Mouse (Mus musculus) intestine, embryonic 15.5 days (tissue): ENCODE results near the gene Rin3. TPM values are rescaled to one million over a fixed set of nuclear protein-coding genes. Genes with fewer than 3 reads are reported as not detected.

Source experiments
- ATAC-seq: fragments of 200-750 bp; cut with Nextera tagmentation; 2 replicates; pipeline ENCODE4 v1.8.0; 2017; ENCODE audit warnings: moderate TSS enrichment, moderate library complexity
- H3K27ac ChIP-seq: fragments of 300-500 bp; sonication (generic); 2 replicates; pipeline ENCODE4 v1.5.1; 2015; ENCODE audit warnings: mild to moderate bottlenecking, inconsistent platforms
- H3K27me3 ChIP-seq: fragments of 300-500 bp; sonication (generic); replicated peaks from 2 replicates; pipeline ENCODE4 v1.6.1; 2015; ENCODE audit warnings: inconsistent platforms
- H3K36me3 ChIP-seq: fragments of 300-500 bp; sonication (generic); 2 replicates; pipeline ENCODE4 v1.6.1; 2015; ENCODE audit warnings: inconsistent platforms
- H3K4me1 ChIP-seq: fragments of 300-500 bp; sonication (generic); replicated peaks from 2 replicates; pipeline ENCODE4 v1.6.1; 2015; ENCODE audit warnings: inconsistent platforms
- H3K4me2 ChIP-seq: fragments of 300-500 bp; sonication (generic); replicated peaks from 2 replicates; pipeline ENCODE4 v1.6.1; 2015; ENCODE audit warnings: mild to moderate bottlenecking, inconsistent platforms
- H3K4me3 ChIP-seq: fragments of 300-500 bp; sonication (generic); replicated peaks from 2 replicates; pipeline ENCODE4 v1.5.1; 2015; ENCODE audit warnings: inconsistent platforms
- H3K9ac ChIP-seq: fragments of 300-500 bp; sonication (generic); 2 replicates; pipeline ENCODE4 v1.6.1; 2015; ENCODE audit warnings: inconsistent platforms
- H3K9me3 ChIP-seq: fragments of 300-500 bp; sonication (generic); 2 replicates; pipeline ENCODE4 v1.6.1; 2016; ENCODE audit warnings: inconsistent platforms
- WGBS: fragments of 180-500 bp; shearing (Covaris S2); methylation state at CpG from one replicate; pipeline ENCODE4 v1.1.7; 2015; 5-methylcytosine and 5-hydroxymethylcytosine counted together
- polyA plus RNA-seq: library from polyadenylated mRNA; unstranded; fragments of >200 nt; fragmentation: Nextera tagmentation; extraction: Ambion mirVana; gene quantifications from 2 replicates; pipeline ENCODE4 v1.2.1, GENCODE M21; 2015

Rin3 gene
- polyA plus RNA-seq: 9.4 and 11.8 TPM in 2 replicates

DNA sequence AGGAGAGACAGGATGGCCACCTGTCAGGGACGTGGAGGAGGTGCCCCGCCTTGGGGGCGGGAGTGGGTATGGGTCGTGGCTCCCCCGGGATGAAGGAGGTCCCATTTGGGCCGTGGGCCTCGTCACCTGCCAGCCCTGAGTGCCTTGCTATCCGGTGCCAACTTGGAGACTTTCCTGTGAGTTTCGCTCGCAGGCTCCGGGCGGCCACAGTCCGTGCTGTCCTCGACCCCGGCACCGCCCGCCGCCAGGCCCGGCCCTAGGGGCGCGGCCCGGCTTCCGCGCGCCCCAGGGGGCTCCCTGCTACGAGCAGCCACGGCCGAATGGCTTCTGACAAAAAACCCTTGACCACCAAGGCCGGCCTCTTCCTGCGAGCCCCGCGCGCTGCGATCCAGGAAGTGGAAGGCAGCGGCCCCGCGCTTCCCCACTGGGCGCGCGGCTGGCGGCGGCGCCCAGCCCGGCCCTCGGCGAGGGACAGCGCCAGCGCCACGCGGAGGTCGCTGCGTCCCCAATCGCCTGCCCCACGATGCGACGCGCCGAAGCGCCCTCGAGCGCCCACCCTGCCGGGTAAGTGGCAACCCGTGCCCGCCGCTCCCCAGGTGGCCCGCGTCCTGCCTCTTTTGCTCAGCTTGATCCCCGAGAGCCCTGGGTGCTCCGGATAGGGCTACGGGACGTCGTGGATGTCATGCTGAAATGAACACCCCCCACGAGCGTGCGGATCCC is at the start of gene Rin3:
Gene Rin3 (plus strand): TSS at position 286 of the 720 bp plus-strand sequence.
- H3K9ac ChIP-seq: peak within 1 kb of the TSS; percentile 77
- under 1% methylated on average over 75 of the region's 75 CpGs for WGBS
- peak; percentile 74 for ATAC-seq
- H3K4me2 ChIP-seq: peak within 1 kb of the TSS; percentile 85
- no peaks in the 10 kb centered on the region for H3K9me3 ChIP-seq
- H3K27ac ChIP-seq: peak within 1 kb of the TSS; percentile 86
- H3K27me3 ChIP-seq: no peaks in the 10 kb centered on the region
- H3K4me1 ChIP-seq: peaks cover 38% of the 10 kb centered on the region
- peak within 1 kb of the TSS; percentile 67 for H3K4me3 ChIP-seq
- H3K36me3 ChIP-seq: no peaks in the 10 kb centered on the region

DNA sequence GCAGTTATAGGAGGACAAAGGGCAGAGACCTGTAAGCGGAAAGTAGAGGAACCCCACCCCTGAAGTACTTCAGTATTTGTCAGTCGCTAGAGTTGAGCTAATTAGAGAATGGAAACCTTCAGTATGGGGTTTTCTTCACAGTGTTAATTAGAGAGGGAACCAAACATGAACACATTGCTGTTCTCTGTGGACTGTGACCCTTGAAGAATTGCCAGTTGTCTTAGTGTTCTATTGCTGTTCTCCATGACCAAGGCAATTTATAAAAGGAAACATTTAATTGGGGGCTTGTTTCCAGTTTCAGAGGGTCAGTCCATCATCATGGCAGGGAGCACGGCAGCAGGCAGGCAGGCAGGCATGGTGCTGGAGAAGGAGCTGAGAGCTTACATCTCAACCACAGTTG is 47.3 kb upstream of the Rin3 start:
- H3K9me3 ChIP-seq: no peaks in the 10 kb centered on the region
- H3K27me3 ChIP-seq: no peaks in the 10 kb centered on the region
- H3K9ac ChIP-seq: no peak overlapping the region
- no peak for ATAC-seq
- H3K4me2 ChIP-seq: no peak overlapping the region
- 71% methylated on average over 3 of the region's 3 CpGs for WGBS
- no peaks in the 10 kb centered on the region for H3K4me1 ChIP-seq
- H3K36me3 ChIP-seq: no peaks in the 10 kb centered on the region
- H3K4me3 ChIP-seq: no peak overlapping the region
- H3K27ac ChIP-seq: no peak overlapping the region

GRCm38 (mm10) chr12:102236317-102236716 is 46.5 kb upstream of the Rin3 start:
- WGBS: 84% methylated on average over 6 of the region's 6 CpGs
- Histone ChIP-seq H3K36me3 (no peaks in the 10 kb centered on the region), H3K4me3 (no peak overlapping the region), H3K4me2 (no peak overlapping the region), H3K4me1 (no peaks in the 10 kb centered on the region), H3K9me3 (no peaks in the 10 kb centered on the region), H3K9ac (no peak overlapping the region), H3K27ac (no peak overlapping the region), H3K27me3 (no peaks in the 10 kb centered on the region)
- no peak for ATAC-seq

GRCm38 (mm10) chr12:102242076-102242722 is 40.6 kb upstream of the Rin3 start:
- no peak for ATAC-seq
- H3K27ac ChIP-seq: no peak overlapping the region
- 45% methylated on average over 6 of the region's 6 CpGs for WGBS

DNA sequence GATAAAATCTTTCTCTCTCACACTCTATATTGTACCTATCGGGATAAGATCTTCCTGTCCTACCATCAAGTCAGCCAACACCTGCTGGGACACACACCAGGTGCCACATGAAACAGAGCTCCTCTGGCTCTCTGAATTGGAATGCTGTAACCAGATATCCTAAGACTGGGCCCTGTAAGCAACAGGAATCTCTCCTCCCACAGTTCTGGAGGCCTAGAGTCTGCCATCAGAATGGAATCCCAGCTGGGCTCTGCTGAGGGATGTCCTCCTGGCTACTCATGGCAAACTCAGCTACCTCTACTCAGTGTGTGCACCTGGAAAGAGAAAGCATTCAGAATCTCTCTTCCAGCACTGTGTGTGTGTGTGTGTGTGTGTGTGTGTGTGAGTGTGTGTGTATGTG is 38.9 kb upstream of the Rin3 start:
- H3K4me2 ChIP-seq: no peak overlapping the region
- 57% methylated on average over 1 of the region's 1 CpGs for WGBS
- no peak overlapping the region for H3K9ac ChIP-seq
- no peaks in the 10 kb centered on the region for H3K9me3 ChIP-seq
- no peak for ATAC-seq
- no peak overlapping the region for H3K27ac ChIP-seq
- H3K27me3 ChIP-seq: no peaks in the 10 kb centered on the region
- no peak overlapping the region for H3K4me3 ChIP-seq
- H3K4me1 ChIP-seq: peaks cover 6% of the 10 kb centered on the region; the same call in 1 of the 2 replicates
- no peaks in the 10 kb centered on the region for H3K36me3 ChIP-seq

More at GRCm38 (mm10) chr12:102242076-102242722, 40.6 kb upstream of the Rin3 start:
- no peaks in the 10 kb centered on the region for H3K36me3 ChIP-seq
- no peaks in the 10 kb centered on the region for H3K27me3 ChIP-seq
- H3K9ac ChIP-seq: no peak overlapping the region
- no peak overlapping the region for H3K4me2 ChIP-seq
- H3K4me1 ChIP-seq: peaks cover 6% of the 10 kb centered on the region; the same call in 1 of the 2 replicates
- H3K4me3 ChIP-seq: no peak overlapping the region
- no peaks in the 10 kb centered on the region for H3K9me3 ChIP-seq

GRCm38 (mm10) chr12:102246226-102246625 is 36.6 kb upstream of the Rin3 start:
- Histone ChIP-seq H3K27me3 (no peaks in the 10 kb centered on the region), H3K9me3 (no peaks in the 10 kb centered on the region), H3K36me3 (no peaks in the 10 kb centered on the region), H3K4me2 (no peak overlapping the region), H3K27ac (no peak overlapping the region), H3K4me3 (no peak overlapping the region), H3K4me1 (peaks cover 6% of the 10 kb centered on the region; the same call in 1 of the 2 replicates), H3K9ac (no peak overlapping the region)
- WGBS: 88% methylated on average over 5 of the region's 5 CpGs
- ATAC-seq: no peak

DNA sequence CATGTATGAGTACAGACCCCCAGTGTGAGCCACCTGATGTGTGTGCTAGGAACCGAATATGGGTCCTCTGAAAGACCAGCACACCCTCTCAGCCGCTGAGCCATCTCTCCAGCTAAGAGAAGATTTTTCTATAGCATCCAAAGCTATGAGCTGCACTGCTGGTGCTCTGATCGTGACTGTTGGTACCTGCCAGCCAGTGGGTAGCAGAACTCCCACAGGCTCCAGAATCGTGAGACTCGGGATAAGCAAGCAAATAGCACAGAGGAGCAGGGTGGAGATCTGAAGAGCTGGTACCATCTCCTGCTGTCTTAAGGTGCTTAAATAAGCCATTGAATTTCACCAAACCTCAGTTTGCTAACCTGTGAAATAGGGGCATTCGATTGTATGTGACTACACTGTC is 34.7 kb upstream of the Rin3 start:
- H3K4me2 ChIP-seq: no peak overlapping the region
- no peaks in the 10 kb centered on the region for H3K9me3 ChIP-seq
- no peaks in the 10 kb centered on the region for H3K27me3 ChIP-seq
- no peak overlapping the region for H3K4me3 ChIP-seq
- no peaks in the 10 kb centered on the region for H3K4me1 ChIP-seq
- no peak overlapping the region for H3K9ac ChIP-seq
- no peak for ATAC-seq
- no peak overlapping the region for H3K27ac ChIP-seq
- 89% methylated on average over 6 of the region's 6 CpGs for WGBS
- no peaks in the 10 kb centered on the region for H3K36me3 ChIP-seq

DNA sequence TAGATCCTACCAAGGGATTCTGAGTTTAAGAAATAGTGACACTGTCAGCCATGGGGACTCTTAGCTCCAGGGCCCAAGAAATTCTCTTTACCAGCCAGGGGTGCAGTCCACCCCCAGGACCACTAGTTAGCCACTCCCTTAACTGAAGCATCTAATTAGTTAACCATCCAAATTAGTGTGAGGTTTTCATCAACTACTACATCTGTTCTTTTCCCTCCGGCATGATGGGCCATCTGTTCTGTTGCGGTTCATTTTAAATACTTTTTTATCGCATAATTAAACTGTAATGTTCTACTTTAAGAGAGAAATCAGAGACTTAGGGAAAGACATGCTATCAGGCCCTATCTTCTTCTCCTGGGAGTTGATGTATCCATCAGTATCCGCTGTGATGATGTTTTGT is 32.5 kb upstream of the Rin3 start:
- Histone ChIP-seq H3K4me1 (no peaks in the 10 kb centered on the region), H3K9me3 (no peaks in the 10 kb centered on the region), H3K9ac (no peak overlapping the region), H3K4me3 (no peak overlapping the region), H3K4me2 (no peak overlapping the region), H3K36me3 (no peaks in the 10 kb centered on the region), H3K27me3 (no peaks in the 10 kb centered on the region), H3K27ac (no peak overlapping the region)
- no peak for ATAC-seq
- 94% methylated on average over 4 of the region's 4 CpGs for WGBS

DNA sequence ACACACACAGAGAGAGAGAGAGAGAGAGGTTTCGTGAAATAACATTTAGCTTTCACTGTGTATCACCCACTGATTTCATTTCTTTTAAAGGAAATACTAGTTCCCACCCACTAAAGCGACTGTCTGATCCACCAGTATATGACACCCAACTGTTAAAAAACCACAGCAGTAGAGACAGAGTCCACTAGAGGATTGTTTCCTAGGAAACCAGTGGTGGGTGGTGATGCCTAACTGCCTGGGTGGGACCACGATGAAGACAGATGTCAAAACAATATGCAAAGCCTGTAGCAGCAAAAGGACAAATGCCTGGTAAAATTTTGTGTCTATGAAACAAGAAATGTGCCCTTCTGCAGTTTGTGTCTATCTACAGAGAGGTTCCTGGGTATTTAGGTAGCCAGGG is 31.8 kb upstream of the Rin3 start:
- no peak overlapping the region for H3K4me3 ChIP-seq
- no peak overlapping the region for H3K9ac ChIP-seq
- no peaks in the 10 kb centered on the region for H3K36me3 ChIP-seq
- H3K9me3 ChIP-seq: no peaks in the 10 kb centered on the region
- H3K27ac ChIP-seq: no peak overlapping the region
- no peaks in the 10 kb centered on the region for H3K4me1 ChIP-seq
- no peaks in the 10 kb centered on the region for H3K27me3 ChIP-seq
- no peak for ATAC-seq
- WGBS: 83% methylated on average over 3 of the region's 3 CpGs
- no peak overlapping the region for H3K4me2 ChIP-seq

DNA sequence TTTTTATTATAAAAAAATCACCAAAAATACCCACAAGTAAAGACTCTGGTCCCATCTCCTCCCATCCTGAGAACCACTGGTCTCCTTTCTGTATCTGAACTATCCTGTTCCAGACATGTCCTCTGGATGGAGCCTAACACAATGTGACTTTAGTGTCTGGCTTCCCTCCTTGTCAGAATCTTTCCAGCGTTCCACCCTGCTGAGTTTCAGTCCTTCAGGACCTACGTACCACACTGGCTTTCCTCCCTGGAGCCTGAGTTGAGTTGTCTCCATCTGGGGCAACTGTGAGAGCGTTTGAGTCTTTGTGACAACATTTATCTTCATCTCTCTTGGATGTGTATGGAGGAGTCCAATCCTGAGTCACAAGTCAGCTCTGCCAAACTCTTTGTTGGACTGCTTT is 30.9 kb upstream of the Rin3 start:
- no peaks in the 10 kb centered on the region for H3K4me1 ChIP-seq
- H3K9me3 ChIP-seq: no peaks in the 10 kb centered on the region
- no peak for ATAC-seq
- H3K4me2 ChIP-seq: no peak overlapping the region
- H3K4me3 ChIP-seq: no peak overlapping the region
- 64% methylated on average over 3 of the region's 3 CpGs for WGBS
- H3K27ac ChIP-seq: no peak overlapping the region
- no peaks in the 10 kb centered on the region for H3K27me3 ChIP-seq
- no peak overlapping the region for H3K9ac ChIP-seq
- H3K36me3 ChIP-seq: no peaks in the 10 kb centered on the region

- no peak for ATAC-seq
- no peaks in the 10 kb centered on the region for H3K36me3 ChIP-seq
- H3K27ac ChIP-seq: no peak overlapping the region
Observed at GRCm38 (mm10) chr12:102252525-102252924, 30.3 kb upstream of the Rin3 start.

DNA sequence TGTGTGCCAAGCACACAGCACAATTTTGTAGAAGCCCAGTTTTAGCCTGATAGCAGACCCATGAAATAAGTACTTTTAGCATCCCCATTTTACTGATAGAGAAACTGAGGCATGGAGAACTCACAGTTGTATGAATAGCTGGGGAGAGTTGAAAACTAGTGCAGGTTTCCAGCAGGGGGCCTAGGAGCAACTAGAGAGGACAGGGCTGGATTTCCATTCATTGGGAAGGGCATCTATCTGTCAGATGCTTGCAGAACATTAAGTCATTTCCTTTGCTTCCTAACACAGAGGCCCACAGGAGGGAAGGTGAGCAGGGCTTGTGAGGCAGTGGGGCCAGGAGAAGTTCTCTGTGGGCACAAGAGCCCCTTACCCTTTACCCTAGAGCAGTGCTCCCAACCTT is 27.8 kb upstream of the Rin3 start:
- Histone ChIP-seq H3K9me3 (no peaks in the 10 kb centered on the region), H3K4me1 (no peaks in the 10 kb centered on the region), H3K9ac (no peak overlapping the region), H3K4me3 (no peak overlapping the region), H3K4me2 (no peak overlapping the region), H3K36me3 (no peaks in the 10 kb centered on the region), H3K27me3 (no peaks in the 10 kb centered on the region), H3K27ac (no peak overlapping the region)
- ATAC-seq: no peak

More at GRCm38 (mm10) chr12:102252525-102252924, 30.3 kb upstream of the Rin3 start:
- no peak overlapping the region for H3K4me2 ChIP-seq
- no peaks in the 10 kb centered on the region for H3K27me3 ChIP-seq
- H3K9ac ChIP-seq: no peak overlapping the region
- H3K9me3 ChIP-seq: no peaks in the 10 kb centered on the region
- H3K4me1 ChIP-seq: no peaks in the 10 kb centered on the region
- no peak overlapping the region for H3K4me3 ChIP-seq
- 67% methylated on average over 1 of the region's 1 CpGs for WGBS
